Mouse (Mus musculus) thymus, adult 2 months (tissue): ENCODE results near the gene 3110070M22Rik. TPM values are rescaled to one million over a fixed set of nuclear protein-coding genes. Genes with fewer than 3 reads are reported as not detected.
"Not testable (repeated sequence)": the region's sequence is repeated elsewhere in the genome, so short reads cannot be mapped to it uniquely, and the experiment has no call there.

Experiments used
- DNase-seq: peaks from one replicate; pipeline ENCODE4 v3.0.0; 2021
- H3K27ac ChIP-seq: fragments of 200-500 bp; 2 replicates; pipeline ENCODE4 v1.5.1; 2012; ENCODE audit warnings: low read length, control low read depth; ENCODE audit not compliant: control insufficient read depth, insufficient read depth
- H3K27me3 ChIP-seq: fragments of 200-500 bp; 2 replicates; pipeline ENCODE4 v1.6.1; 2012; ENCODE audit warnings: mild to moderate bottlenecking, low read length, moderate library complexity, mixed read lengths; ENCODE audit not compliant: control insufficient read depth, insufficient read depth
- H3K36me3 ChIP-seq: fragments of 200-500 bp; 2 replicates; pipeline ENCODE4 v1.6.1; 2012; ENCODE audit warnings: mild to moderate bottlenecking, low read length, moderate library complexity; ENCODE audit not compliant: control insufficient read depth, insufficient read depth
- H3K4me1 ChIP-seq: fragments of 200-500 bp; replicated peaks from 2 replicates; pipeline ENCODE4 v1.6.1; 2012; ENCODE audit warnings: low read length; ENCODE audit not compliant: control insufficient read depth, insufficient read depth
- H3K4me3 ChIP-seq: fragments of 200-500 bp; 2 replicates; pipeline ENCODE4 v1.5.1; 2012; ENCODE audit warnings: mild to moderate bottlenecking, low read length, control low read depth, moderate library complexity; ENCODE audit not compliant: control insufficient read depth, insufficient read depth
- CTCF ChIP-seq: fragments of 200-500 bp; IDR thresholded peaks from 2 replicates; pipeline ENCODE4 v1.5.1; 2012; ENCODE audit warnings: mild to moderate bottlenecking, control low read depth, low read length, moderate library complexity, borderline replicate concordance; ENCODE audit not compliant: control insufficient read depth, poor library complexity, insufficient read depth; ENCODE audit errors: extremely low read depth
- POLR2A ChIP-seq: fragments of 200-500 bp; IDR thresholded peaks from 2 replicates; pipeline ENCODE4 v1.6.1; 2012; ENCODE audit warnings: mild to moderate bottlenecking, low read length, control low read depth, moderate library complexity; ENCODE audit not compliant: control insufficient read depth, poor library complexity, insufficient read depth; ENCODE audit errors: extremely low read depth
- WGBS: fragments of 180-500 bp; shearing (Covaris S2); methylation state at CpG from one replicate; pipeline ENCODE4 v1.1.7; 2018; 5-methylcytosine and 5-hydroxymethylcytosine counted together
- polyA plus RNA-seq: library from polyadenylated mRNA; depleted of rRNA; stranded (reverse); fragments of >200 nt; gene quantifications from 2 replicates; pipeline ENCODE4 v1.2.3, GENCODE M21; 2012; rRNA removed

3110070M22Rik gene
- 1.2 and 1.6 TPM in 2 replicates for polyA plus RNA-seq

DNA sequence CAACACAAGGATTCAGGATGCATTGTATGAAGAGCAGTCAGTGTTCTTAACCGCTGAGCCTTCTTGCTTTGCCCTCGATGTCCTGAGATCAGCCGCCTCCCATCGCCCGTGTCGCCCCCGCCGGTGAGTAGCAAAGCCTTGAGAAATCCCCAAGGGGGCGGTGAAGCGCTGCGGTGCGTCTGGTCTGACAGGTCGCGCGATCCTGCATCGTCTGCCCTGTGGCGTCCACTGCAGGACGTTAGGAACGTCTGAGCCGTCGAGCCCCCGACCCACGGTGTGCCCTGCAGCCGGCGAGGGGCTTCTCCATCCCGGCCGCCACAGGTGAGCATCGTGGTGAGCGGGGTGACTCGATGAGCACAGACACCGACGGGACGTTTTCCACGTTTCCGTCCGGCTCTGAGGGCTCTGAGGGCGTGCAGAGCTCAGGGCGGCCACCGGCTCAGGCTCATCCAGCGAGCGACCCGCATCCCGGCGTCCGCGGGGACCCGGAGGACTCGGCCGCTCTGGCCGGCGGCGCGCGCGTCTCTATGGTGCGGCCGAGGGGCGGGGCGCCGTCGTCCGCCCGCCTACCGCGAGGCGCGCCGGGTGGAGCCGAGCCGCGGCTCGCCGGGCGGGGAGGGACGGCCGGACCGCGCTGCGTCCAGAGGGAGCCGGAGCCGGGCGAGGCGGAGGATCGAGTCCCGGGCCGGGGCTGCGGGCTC, at the start of gene 3110070M22Rik, which contains the start of gene Tmem267:
Gene 3110070M22Rik (minus strand): TSS at position 504 of the 701 bp plus-strand sequence.
Gene Tmem267 (plus strand): TSS at position 160 of the 701 bp plus-strand sequence.
- peak; percentile 78 for DNase-seq
- Histone ChIP-seq H3K4me1 (no peaks in the 10 kb centered on the region), H3K36me3 (peaks cover 2% of the 10 kb centered on the region), H3K27ac (no peak within 1 kb of the TSS), H3K27me3 (no peaks in the 10 kb centered on the region), H3K4me3 (no peak within 1 kb of the TSS)
- no peak; the same call in 1 of the 2 replicates for TF ChIP-seq CTCF
- TF ChIP-seq POLR2A, result no peak
- 79% methylated on average over 87 of the region's 87 CpGs for WGBS

GRCm38 (mm10) chr13:119494938-119495337, 6.8 kb upstream of the 3110070M22Rik start:
- WGBS, result 96% methylated on average over 13 of the region's 22 CpGs
- not testable (repeated sequence) for DNase-seq, H3K4me1 ChIP-seq, H3K27ac ChIP-seq, H3K27me3 ChIP-seq, H3K36me3 ChIP-seq, H3K4me3 ChIP-seq

GRCm38 (mm10) chr13:119492083-119492482, 3.9 kb upstream of the 3110070M22Rik start:
- H3K27me3 ChIP-seq, H3K4me1 ChIP-seq, H3K4me3 ChIP-seq, H3K36me3 ChIP-seq, H3K27ac ChIP-seq, DNase-seq: not testable (repeated sequence)
- 94% methylated on average over 10 of the region's 10 CpGs for WGBS

DNA sequence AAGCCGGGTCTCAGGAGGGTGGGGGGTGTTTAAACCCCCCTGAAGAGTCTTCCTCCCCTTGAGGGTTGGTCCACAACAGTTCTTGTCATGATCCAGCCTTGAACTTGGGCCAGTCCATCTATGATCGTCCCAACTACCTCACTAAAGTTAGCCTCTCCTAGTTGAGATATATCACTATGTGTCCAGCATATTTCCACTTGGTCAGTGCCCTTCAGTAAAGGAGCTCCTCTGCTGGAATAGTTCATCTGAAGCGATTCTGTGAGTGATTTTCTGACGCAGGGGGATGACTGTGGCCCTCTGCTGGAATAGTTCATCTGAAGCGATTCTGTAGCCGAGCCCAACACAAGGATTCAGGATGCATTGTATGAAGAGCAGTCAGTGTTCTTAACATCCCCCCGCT, 829 bp downstream of the 3110070M22Rik start:
- Histone ChIP-seq H3K27me3 (no peaks in the 10 kb centered on the region), H3K36me3 (peaks cover 8% of the 10 kb centered on the region), H3K4me1 (no peaks in the 10 kb centered on the region), H3K4me3 (no peak overlapping the region), H3K27ac (no peak overlapping the region)
- 56% methylated on average over 7 of the region's 7 CpGs for WGBS
- no peak for DNase-seq
- TF ChIP-seq CTCF, result no peak
- no peak for TF ChIP-seq POLR2A

- Histone ChIP-seq H3K4me3 (no peak overlapping the region), H3K27ac (no peak overlapping the region), H3K36me3 (peaks cover 73% of the 10 kb centered on the region), H3K27me3 (no peaks in the 10 kb centered on the region), H3K4me1 (no peaks in the 10 kb centered on the region)
- DNase-seq, result no peak
- TF ChIP-seq CTCF, result no peak
- no peak for TF ChIP-seq POLR2A
- WGBS, result 95% methylated on average over 2 of the region's 2 CpGs
These were observed 10.4 kb downstream of the 3110070M22Rik start for GRCm38 (mm10) chr13:119477789-119478188.

GRCm38 (mm10) chr13:119476631-119477030, 11.6 kb downstream of the 3110070M22Rik start:
- no peak for TF ChIP-seq CTCF
- TF ChIP-seq POLR2A, result no peak
- Histone ChIP-seq H3K27me3 (no peaks in the 10 kb centered on the region), H3K4me3 (no peak overlapping the region), H3K4me1 (no peaks in the 10 kb centered on the region), H3K36me3 (peaks cover 61% of the 10 kb centered on the region), H3K27ac (no peak overlapping the region)
- no peak for DNase-seq
- 98% methylated on average over 9 of the region's 9 CpGs for WGBS

GRCm38 (mm10) chr13:119462596-119463560, 25.3 kb downstream of the 3110070M22Rik start, which contains the start of gene 4833420G17Rik:
4833420G17Rik (plus strand) TSS chr13:119462768.
- WGBS, result 4% methylated on average over 57 of the region's 57 CpGs
- Histone ChIP-seq H3K4me1 (peaks cover 7% of the 10 kb centered on the region; the same call in 1 of the 2 replicates), H3K36me3 (peaks cover 14% of the 10 kb centered on the region), H3K4me3 (peak within 1 kb of the TSS; percentile 96), H3K27ac (peak within 1 kb of the TSS; percentile 62), H3K27me3 (no peaks in the 10 kb centered on the region)
- TF ChIP-seq CTCF (no peak), POLR2A (peak; percentile 78; the same call in 1 of the 2 replicates)
- peak; percentile 87 for DNase-seq
